Mouse (Mus musculus) naive thymus-derived CD4-positive, alpha-beta T cell, adult 5 months (primary cell): Measurements from ENCODE around the gene Ocm. TPM values are rescaled to one million over a fixed set of nuclear protein-coding genes. Genes with fewer than 3 reads are reported as not detected.

Source experiments
- polyA plus RNA-seq: library from polyadenylated mRNA; unstranded; fragments of 100-300 nt; shearing (Covaris generic); gene quantifications from one replicate; pipeline ENCODE4 v1.2.1, GENCODE M21; 2017

Gene Ocm
- not detected for polyA plus RNA-seq

DNA sequence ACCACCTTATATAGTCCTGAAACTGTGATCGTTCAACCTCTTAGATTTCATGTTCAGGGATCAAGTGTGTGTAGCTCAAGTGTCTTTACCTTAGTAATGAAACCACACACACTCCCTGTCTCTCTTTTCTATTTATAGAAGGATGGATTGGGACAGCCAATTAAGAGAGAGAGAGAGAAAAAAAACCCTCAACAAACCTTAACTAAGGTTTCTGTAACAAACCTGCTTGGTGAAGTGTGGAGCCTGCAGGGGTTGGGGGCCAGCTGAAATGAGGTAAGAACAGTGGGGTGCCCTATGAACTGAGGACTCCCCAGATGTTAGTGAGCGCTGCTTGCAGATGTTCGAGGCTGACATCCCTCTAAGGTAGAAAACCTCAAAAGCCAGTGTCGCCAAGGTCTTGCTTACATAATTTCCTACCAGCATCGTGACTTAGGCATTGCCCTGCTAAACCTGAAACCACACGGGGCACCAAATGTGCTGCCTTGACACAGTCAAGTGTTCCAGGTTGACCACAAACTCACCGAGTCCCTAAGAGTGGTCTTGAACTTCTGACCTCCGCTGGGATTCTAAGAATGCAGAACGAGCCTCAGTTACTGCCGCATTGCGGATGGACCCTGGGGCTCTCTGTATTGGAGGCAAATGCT is at the start of gene Ocm:
Gene Ocm (minus strand): TSS at position 51 of the 644 bp plus-strand sequence.

DNA sequence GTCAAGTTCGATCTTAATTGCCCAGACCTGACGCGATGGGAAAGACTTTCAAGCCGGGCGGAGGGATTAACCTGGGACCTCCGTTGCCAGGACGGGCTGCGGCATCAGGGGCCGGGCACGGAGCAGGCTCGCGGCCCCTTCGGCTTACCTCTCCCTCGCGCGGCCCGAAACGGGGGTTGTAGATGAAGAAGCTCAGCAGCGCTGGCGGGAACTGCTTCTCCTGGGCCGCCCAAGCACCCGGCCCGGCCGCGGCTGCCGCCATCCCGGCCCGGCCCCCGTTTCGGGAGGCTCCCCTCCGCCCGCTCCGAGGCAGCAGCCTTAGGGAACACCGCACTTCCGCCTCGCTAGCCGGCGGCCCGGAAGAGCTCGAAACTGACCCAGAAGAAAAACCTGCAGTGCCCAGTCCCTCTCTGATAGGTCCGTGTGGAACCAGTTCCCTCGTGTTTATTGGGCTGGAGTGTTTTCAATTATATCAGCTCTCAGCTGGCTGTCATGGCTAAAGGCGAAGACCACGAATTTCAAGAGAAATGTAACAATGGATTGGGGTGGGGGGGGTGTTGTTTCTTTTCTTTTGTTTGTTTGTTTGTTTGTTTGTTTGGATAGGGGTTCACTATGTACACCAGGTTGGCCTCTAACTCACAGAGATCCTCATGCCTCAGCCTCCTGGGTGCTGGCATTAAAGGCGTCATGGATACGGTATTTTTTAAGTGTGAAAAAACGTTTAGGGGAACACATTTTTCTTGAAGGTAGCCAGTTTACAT is 11.7 kb downstream of the Ocm start, which contains the start of gene Ccz1:
Gene Ccz1 (minus strand): TSS at position 327 of the 761 bp plus-strand sequence.

Other genes starting within 250 kb of the Ocm start
- gene Eif2ak1, start 208.9 kb downstream of the Ocm start, polyA plus RNA-seq: 50.1 TPM
- 0.27 TPM for gene Ankrd61, start 129.0 kb downstream of the Ocm start, polyA plus RNA-seq
- 47.3 TPM for gene Aimp2, start 116.8 kb downstream of the Ocm start, polyA plus RNA-seq
- 40.3 TPM for gene Pms2, start 116.7 kb downstream of the Ocm start, polyA plus RNA-seq
- gene Gm42421, start 98.5 kb downstream of the Ocm start, polyA plus RNA-seq: 1.4 TPM
- gene Rsph10b, start 93.6 kb downstream of the Ocm start, polyA plus RNA-seq: 0.50 TPM
- gene Ccz1, start 11.8 kb downstream of the Ocm start, polyA plus RNA-seq: 53.8 TPM
- 20.5 TPM for gene Lmtk2, start 73.8 kb upstream of the Ocm start, polyA plus RNA-seq
- not detected for gene Bhlha15, start 163.6 kb upstream of the Ocm start, polyA plus RNA-seq
- 305 TPM for gene Tecpr1, start 196.9 kb upstream of the Ocm start, polyA plus RNA-seq
- gene Bri3, start 217.8 kb upstream of the Ocm start, polyA plus RNA-seq: 5.5 TPM